Mouse (Mus musculus) gastrocnemius, adult 8-10 months (tissue): ENCODE measurements around the gene Pde4c. TPM values are rescaled to one million over a fixed set of nuclear protein-coding genes. Genes with fewer than 3 reads are reported as not detected.

Experiments
- DNase-seq, 2 experiments: peaks; one replicate each; pipeline ENCODE4 v3.0.0; 2022; ENCODE audit warnings: low spot score in 2 of 2
- total RNA-seq, 4 experiments: library from RNA; stranded (reverse); gene quantifications; 2 replicates each; pipeline ENCODE4 v1.2.4; 2022

The Pde4c gene
- total RNA-seq, 4 experiments from 2014 or later, result 0.65 to 2.3 (median 1.1) TPM

DNA sequence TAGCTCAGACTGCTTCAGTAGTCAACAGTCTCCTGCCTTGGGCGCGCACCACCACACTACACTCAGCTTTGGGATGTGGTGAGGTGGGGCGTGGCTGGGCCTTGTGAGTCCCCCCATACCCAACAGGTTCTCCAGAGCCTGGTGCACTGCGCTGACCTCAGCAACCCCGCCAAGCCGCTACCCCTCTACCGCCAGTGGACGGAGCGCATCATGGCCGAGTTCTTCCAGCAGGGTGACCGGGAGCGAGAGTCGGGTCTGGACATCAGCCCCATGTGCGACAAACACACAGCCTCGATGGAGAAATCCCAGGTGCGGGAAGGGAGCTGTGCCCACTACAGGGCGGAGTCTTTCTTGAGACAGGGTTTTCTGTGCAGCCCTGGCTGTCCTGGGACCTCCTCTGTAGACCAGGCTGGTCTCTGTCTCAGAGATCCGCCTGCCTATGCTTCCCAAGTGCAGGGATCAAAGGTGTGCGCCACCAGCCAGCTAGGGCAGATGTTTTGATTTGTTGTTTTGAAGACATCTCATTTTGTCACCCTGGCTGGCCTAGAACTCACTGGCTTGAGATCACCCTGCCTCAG lies 25.7 kb downstream of the Pde4c start:
- DNase-seq, result peak in 1 of 2 experiments; percentile 4

GRCm38 (mm10) chr8:70750128-70750680 lies 26.7 kb downstream of the Pde4c start:
- DNase-seq, result peak in 1 of 2 experiments; percentile 4

GRCm38 (mm10) chr8:70752000-70752764 lies 28.7 kb downstream of the Pde4c start:
- DNase-seq, result peak; percentile 69 to 73

DNA sequence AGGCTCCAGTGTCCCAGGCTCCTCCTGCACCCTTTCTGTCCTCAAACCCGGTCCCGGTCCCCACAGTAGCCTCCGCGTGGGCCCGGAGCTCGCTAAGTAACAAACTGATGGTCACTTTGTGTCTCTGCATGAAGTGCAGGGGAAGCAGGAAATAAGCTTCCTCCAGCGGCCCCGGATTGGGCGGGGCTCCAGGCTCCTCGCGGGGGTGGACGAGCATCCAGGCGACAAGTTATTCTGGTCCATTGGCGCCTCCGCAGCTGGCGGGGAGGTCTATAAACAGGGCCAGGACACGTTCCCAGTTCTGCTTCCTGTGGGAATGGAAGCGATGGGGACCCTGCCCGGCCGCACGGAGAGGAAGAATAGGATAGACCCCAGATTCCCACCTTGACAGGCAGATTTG lies 29.6 kb downstream of the Pde4c start:
- DNase-seq, result peak; percentile 92 to 93

GRCm38 (mm10) chr8:70754043-70754870 lies 30.7 kb downstream of the Pde4c start, which contains the start of gene Rab3a:
Rab3a (plus strand) TSS chr8:70754679.
- DNase-seq, result peak; percentile 95 to 97

DNA sequence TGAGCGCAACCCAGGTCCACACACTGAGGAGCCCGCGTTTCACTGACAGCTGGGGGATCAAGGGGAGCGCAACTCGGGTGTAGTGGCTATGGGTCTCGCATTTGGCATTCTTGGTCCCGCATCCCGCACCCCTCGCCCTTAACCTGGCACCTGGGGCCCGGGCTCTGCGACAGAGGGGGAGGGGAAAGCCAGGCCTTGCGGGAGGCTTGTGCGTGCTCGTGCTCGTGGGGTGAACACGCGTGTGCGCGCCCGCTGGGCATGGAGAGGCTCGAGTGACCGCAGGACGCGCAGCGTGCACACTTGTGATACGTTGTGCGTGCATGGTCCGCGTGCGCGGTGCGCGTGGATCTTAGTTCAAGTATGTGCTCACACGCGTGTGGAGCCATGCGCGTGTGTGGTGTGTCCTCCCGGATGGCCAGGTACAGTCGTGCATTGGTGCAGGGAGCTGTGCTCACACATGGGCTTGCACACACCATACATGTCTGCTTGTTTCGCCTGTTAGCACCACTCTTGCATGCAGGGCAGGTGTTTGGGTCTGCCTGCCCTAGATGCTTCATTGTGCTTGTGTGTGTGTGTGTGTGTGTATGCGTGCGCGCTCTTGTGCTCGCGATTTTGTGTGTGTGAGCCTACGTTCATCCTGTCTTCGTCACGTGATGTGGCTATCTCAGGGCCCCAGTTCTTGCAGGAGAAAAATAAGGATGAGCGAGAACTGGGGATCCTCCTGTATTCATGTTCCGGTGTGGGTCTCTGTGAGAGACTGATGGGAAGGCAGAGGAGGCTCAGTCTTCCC lies 31.5 kb downstream of the Pde4c start:
- DNase-seq, result peak in 1 of 2 experiments; percentile 67

- DNase-seq, result peak in 1 of 2 experiments; percentile 8
Observed at GRCm38 (mm10) chr8:70755661-70756475, 32.3 kb downstream of the Pde4c start.

DNA sequence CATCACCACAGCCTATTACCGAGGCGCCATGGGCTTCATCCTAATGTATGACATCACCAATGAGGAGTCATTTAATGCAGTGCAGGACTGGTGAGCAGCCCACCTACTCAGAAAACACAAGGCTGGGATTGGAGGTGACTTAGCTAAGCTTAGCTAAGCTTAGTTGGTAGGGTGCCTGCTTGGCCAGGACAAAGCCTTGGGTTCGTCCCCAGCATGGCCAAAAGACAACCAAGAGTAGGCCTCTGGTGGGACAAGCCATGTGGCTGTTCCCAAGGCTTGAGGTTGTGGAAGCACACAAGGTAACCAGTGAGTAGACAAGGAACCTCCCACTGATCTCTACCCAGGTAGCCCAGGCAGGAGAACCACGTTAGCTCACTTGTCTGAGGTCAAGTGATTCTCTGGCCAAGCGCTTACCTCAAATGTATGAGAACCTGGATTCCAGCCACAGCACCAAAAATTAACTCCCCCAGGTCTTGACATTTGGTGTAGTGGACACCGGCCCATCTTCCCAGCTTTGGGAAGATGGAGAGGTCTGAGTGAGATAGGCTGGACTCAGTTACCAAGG lies 33.0 kb downstream of the Pde4c start:
- no peak for DNase-seq

- peak in 1 of 2 experiments; percentile 6 for DNase-seq
Observed at GRCm38 (mm10) chr8:70757523-70758307, 34.2 kb downstream of the Pde4c start.

GRCm38 (mm10) chr8:70758308-70758615 lies 34.7 kb downstream of the Pde4c start:
- no peak for DNase-seq

- DNase-seq, result peak in 1 of 2 experiments; percentile 55
Observed at GRCm38 (mm10) chr8:70758616-70759561, 35.4 kb downstream of the Pde4c start.

GRCm38 (mm10) chr8:70760350-70760749 lies 36.8 kb downstream of the Pde4c start:
- no peak for DNase-seq

DNA sequence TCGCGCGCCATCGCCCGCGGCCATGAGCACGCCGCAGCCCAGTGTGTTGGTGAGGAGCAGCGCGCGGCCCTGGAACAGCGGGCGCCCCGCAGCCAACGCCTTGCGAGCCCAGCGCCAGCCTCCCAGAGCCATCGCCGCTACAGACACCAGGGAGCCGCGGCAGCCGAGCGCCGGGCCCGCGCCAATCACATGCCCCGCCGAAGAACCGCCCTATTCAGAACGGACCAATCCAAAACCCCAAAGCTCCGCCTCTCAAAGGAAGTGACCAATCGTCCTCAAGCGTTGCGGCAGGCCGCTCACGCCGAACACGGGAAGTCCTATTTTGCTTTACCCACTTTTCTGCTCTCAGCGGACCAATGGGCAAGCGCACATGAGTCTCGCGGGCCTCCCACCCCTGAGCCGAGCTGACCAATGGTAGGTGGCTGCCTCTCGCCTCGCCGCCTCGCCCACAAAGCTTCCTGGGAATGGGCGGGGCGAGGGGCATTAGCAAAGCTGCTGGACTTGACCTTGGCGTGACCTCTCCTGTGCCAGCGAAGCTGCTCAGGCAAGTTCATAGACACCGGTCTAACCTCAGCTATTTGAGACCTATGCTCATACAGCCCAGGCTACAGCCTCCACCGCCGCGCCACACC lies 37.4 kb downstream of the Pde4c start, which contains the start of gene Mpv17l2:
TSS of gene Mpv17l2 (minus strand) at position 172 of the 632 bp plus-strand sequence.
- peak; percentile 90 to 95 for DNase-seq

GRCm38 (mm10) chr8:70762118-70762517 lies 38.6 kb downstream of the Pde4c start:
- no peak for DNase-seq

DNA sequence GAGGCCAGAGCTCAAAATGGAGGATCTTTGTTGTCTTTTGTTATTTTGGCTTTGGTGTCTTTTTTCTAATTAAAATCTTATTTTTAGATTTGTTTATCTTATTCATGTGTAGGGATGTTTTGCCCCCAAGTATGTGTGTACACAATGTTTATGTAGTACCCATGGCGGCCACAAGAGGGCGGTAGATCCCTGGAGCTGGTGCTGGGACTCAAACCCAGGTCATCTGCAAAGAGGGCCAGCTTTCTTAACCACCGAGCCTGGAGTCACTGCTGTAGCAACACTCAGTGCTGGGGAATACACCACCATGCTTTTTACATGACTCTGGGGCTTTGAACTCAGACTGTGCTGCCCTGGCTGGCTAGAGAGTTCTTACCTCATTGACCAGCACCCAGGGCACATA lies 39.8 kb downstream of the Pde4c start:
- no peak for DNase-seq

GRCm38 (mm10) chr8:70764026-70764425 lies 40.5 kb downstream of the Pde4c start:
- no peak for DNase-seq

GRCm38 (mm10) chr8:70764676-70765075 lies 41.2 kb downstream of the Pde4c start:
- DNase-seq, result no peak
